Mouse (Mus musculus) v-Abl transformed pro-B cells (cell line): Measurements from ENCODE around the gene Eva1b.

Experiments
- in situ Hi-C, 2 experiments: fragments of 400-800 bp; cut with MboI; formaldehyde crosslinking; loops; one replicate each; pipeline ENCODE4 v1.15.1; 2025; ENCODE audit not compliant: unreplicated experiment in 2 of 2

Gene Eva1b

GRCm38 (mm10) chr4:126147533-126148160 is at the start of gene Eva1b:
Eva1b (plus strand) TSS chr4:126147744.
- in situ Hi-C loops, result no loop called here

GRCm38 (mm10) chr4:126099365-126099764 is 48.2 kb upstream of the Eva1b start:
- in situ Hi-C loops, result loop anchor here in 1 of 2 experiments (25.0 kb wide), 1 partner anchor 163 kb away; the partner anchor contains the start of genes Map7d1 and Trappc3

- in situ Hi-C loops, result no loop called here
These were observed 46.8 kb upstream of the Eva1b start for GRCm38 (mm10) chr4:126100764-126101163.

GRCm38 (mm10) chr4:126102061-126102841 is 45.3 kb upstream of the Eva1b start:
- in situ Hi-C loops, result no loop called here

GRCm38 (mm10) chr4:126103057-126103581 is 44.4 kb upstream of the Eva1b start:
- in situ Hi-C loops, result no loop called here

- in situ Hi-C loops, result no loop called here
These were observed 43.9 kb upstream of the Eva1b start, which contains the start of gene Stk40 for GRCm38 (mm10) chr4:126103590-126104068. Stk40 (plus strand) TSS chr4:126103957.

DNA sequence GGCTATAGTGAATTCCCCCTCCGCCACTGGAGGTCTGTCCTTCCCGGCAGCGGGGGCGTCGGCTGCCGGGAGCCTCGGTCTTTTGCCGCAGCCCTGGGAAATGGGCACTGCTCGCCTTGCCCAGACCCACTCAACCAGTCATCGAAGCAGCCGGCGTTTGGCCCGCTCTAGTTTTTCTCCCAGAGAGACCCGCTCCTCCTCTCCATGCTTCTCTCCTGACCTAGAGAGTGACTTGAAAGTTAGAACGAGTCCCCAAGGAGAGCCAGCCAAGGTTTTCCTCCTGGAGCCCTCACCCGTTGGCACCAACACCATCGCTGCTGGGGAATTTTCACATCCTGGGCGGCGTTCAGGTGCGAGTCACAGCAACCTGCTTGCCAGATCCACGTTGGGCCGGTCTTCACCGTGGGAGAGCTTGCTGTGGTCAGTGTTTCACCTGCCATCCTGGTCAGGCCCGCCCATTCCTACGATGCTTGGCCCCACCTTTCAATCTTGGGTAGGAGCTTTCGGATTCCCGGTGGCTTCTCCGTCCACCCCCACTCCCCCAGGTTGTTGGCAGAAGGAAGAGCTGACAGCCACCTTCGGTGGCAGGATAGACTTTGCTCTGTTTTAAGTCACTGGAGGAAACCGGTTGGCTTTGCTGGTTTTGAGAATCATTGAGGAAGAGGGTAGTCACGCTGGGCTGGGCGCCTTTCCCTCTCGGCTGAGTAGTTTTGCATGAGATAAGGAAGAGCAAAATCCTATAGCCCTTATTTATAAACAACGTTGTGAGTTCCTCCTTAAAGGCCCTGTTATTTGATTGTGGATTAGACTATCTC is 43.1 kb upstream of the Eva1b start:
- in situ Hi-C loops, result no loop called here

DNA sequence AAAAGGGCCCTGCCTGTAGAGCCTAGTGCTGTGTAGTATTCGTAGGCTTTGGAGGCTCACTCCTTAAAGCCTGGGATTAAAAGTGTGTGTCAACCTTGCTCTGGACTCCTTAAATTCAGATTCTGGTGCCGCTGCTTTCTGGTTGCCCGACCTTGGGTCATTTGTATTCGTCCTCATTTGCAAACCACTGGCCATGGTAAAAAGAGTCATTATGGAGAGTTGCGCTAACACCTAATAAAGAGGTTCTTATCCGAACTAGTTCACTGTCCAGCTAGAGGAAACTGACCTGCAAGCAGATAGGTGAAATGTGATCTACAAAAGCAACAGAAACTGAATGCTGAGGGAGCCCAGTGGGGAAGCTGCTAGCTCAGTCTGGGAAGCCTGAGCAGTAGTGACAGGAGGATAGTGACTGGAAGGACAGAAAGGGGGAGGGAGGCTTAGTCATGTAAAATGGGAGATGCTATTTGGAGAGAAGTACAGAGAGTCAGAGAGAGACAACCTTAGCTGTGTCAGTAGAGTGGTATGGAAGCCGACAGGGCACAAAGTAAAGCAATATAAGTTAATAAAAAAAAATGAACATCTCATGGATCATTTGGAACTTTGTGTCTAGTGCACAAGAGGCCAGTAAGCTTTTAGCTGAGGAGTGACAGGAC is 42.3 kb upstream of the Eva1b start:
- in situ Hi-C loops, result no loop called here

GRCm38 (mm10) chr4:126108061-126108740 is 39.3 kb upstream of the Eva1b start:
- in situ Hi-C loops, result no loop called here

DNA sequence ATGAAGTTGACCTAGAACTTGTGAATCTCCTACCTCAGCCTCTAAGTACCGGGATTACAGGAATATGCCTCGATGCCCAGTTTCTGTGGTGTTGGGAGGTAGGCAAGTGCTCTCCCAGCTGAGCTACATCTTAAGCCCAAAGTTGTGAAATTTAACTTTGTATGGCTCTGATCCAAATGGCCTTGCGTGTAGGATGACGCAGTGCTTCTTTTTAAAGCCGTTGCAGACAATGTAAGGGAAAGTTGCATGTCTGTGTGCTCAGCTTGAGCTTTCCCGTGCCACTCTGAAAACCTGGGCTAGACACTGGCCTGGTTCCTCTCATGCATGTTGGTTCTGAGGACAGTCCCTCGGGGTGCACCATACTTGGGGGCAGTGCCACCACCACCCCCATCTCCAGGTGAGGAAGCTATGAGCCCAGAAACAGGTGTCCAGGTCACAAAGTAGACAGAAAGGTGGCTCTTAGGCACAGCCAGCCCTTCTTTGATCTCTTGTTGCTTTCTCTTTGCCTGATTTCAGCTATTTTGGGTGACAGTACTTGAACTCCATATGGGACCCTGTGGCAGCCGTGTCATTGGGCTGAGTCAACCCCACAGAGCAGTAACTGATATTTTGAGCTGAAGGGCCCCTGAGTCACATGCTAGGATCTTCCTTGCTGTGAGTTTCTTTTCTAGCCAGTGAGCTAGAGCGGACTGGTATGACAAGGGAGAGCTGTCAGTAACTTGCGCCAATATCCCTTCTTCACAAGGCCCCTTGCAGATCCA is 37.8 kb upstream of the Eva1b start:
- in situ Hi-C loops, result no loop called here

GRCm38 (mm10) chr4:126110374-126111152 is 37.0 kb upstream of the Eva1b start:
- in situ Hi-C loops, result no loop called here

DNA sequence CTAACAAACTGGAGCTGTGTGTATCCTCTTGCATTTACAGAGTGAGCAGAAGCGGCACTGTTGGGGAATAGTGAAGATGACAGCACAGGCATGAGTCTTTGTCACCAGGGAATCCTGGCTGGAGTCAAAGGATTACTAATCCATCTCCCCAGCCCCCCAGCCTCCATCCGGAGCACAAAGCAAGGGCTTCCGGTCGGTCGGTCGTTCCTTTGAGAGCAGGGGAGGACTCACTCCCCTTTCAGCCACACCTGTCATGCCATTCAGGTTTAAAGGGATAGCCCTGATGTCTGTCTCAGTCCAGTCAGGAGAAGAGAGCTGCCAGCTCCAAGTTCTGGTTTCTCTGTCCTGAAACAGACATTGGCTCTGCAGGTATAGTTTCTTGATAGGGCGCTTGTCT is 36.4 kb upstream of the Eva1b start:
- in situ Hi-C loops, result no loop called here

GRCm38 (mm10) chr4:126113243-126113642 is 34.3 kb upstream of the Eva1b start:
- in situ Hi-C loops, result no loop called here

DNA sequence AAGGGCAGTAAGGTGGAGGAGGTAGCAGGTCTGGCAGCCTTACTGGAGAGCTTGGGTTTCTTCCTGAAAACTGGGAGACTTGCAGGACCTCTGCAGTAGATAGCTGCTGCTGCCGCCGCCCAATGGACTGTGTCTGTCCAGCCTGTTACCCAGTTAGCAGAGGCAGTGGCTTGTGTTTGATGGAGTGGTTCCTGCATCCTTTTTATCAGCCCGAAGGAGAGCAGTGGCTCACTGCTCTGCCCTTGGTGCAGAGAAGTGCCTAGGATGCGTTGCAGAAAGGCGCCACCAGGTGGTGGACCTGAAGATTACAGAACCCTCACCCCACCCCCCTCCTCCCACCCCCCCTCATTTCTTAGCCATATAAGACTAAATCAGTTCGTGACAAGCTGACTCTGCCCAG is 33.6 kb upstream of the Eva1b start:
- in situ Hi-C loops, result no loop called here

DNA sequence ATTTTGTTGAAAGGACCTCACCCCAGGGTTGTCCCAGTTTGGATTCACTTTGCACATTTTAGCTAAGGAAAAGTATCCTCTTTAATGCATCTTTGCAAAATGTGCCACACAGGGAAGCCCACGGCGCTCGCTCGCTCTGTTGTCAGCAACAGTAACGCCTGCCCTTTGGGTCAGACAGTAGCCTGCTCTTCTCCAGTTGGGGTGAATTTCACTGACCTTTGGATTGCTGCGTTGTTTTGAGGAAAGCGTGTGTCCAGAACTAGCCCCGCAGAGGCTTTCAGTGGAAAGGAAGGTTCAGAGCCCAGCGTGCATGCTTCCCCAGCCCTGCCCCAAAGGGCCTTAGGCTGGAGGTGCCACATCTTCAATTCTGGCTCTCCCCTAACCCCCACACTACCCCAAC is 32.1 kb upstream of the Eva1b start:
- in situ Hi-C loops, result no loop called here

GRCm38 (mm10) chr4:126115871-126116521 is 31.5 kb upstream of the Eva1b start:
- in situ Hi-C loops, result no loop called here

DNA sequence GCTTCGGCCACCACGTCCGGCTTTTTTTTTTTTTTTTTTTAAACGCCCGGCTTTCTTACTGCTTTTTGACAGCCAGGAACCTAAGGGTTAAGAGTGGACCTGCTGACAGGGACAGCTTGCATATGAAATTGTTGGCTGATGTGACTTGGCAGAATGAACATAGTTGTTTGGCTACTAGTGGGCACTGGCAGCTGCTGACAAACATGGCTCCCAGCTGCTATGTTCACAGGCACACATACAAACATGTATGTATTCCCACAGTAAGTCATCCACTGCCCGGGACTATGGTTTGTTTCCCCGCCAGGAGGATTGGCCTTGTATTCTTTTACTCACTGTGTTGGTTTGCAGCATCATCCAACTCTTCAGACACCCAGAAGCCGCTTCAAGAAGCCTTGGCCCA is 30.4 kb upstream of the Eva1b start:
- in situ Hi-C loops, result no loop called here

DNA sequence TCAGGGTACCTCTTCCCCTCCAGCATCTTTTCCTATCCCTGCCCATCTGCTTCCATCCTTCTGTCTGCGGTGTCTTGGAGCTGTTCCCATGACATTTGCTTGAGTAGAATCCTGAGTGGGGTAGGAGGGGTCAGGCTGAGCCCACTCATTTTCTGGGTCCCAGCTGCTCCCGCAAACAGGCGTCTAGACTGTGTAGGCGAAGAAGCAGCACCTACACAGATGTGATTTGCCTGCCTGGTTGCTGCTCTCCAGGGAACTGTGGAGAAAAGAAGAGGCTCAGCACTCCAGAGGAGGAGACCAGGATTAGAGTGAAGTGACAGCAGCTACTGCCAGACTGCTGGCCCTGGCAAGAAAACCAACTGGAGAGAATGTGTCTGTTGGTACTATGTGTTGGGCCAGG is 28.9 kb upstream of the Eva1b start:
- in situ Hi-C loops, result no loop called here
